Mouse (Mus musculus): ENCODE results near the gene Neu4.
"Not testable (repeated sequence)": the region's sequence is repeated elsewhere in the genome, so short reads cannot be mapped to it uniquely, and the experiment has no call there.

- not testable (repeated sequence) for TF ChIP-seq CTCF (IDR thresholded peaks at IDR 0.05; ENCODE audit: borderline replicate concordance, extremely low read depth, insufficient read depth, insufficient read length); POLR2A (IDR thresholded peaks at IDR 0.05; ENCODE audit: borderline replicate concordance, extremely low read depth, insufficient read depth, insufficient read length, poor library complexity, severe bottlenecking)
These were observed 30.0 kb upstream of the Neu4 start, which contains the start of gene Gal3st2c for GRCm38 (mm10) chr1:93990209-93990608.
